Mouse (Mus musculus) c-Kit-negative CD71-positive TER-119-positive erythroid progenitor cells, embryonic 14.5 days (primary cell): ENCODE results near the gene Eif3m.
"Not testable (repeated sequence)": the region's sequence is repeated elsewhere in the genome, so short reads cannot be mapped to it uniquely, and the experiment has no call there.

ENCODE experiments used
- DNase-seq: peaks from one replicate; pipeline ENCODE4 v3.0.0-alpha.2; 2013; ENCODE audit warnings: low read depth, low spot score

Gene Eif3m

DNA sequence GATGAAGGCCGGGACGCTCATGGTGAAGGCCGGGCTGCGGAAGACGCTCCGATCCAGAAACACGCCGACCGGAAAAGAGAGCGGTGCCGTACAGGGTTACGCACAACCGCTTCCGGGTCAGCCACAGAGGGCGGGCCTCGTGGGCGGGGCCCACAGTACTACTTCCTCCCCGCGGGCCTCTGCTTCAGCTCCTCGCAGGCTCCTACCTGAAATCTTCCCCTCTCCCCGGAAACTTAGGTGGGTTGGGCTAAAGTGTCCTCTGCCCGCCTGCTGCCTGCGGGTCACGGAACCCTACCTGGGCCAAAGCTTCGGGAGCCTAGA is at the start of gene Eif3m:
Gene Eif3m (minus strand): TSS at position 114 of the 321 bp plus-strand sequence.
- DNase-seq = peak; percentile 81

- no peak for DNase-seq
Measured at GRCm38 (mm10) chr2:105062741-105063372, 46.0 kb upstream of the Eif3m start.

GRCm38 (mm10) chr2:105058577-105059116 is 41.8 kb upstream of the Eif3m start:
- DNase-seq = no peak

- DNase-seq = no peak
Measured at GRCm38 (mm10) chr2:105055529-105055928, 38.6 kb upstream of the Eif3m start.

DNA sequence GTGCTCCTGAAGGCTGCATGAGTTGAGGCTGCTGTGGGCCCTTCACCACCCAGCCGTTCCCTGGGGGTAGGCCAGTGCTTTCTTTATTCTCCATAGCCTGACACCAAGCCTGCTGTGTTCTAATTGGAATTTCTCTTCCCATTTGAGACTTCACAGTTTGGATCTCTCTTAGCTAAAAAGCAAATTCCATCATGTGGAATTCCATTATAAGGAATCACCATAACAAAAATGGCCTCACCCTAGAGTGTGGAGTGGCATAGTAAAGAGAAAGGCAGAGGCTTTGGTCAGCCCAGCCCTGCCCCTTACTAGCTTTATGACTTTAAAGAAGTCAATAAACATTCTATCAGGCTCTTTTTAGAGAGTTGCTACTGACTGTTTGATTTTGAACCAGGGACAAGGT is 31.4 kb upstream of the Eif3m start:
- no peak for DNase-seq

- no peak for DNase-seq
Measured at GRCm38 (mm10) chr2:105043152-105043551, 26.3 kb upstream of the Eif3m start.

DNA sequence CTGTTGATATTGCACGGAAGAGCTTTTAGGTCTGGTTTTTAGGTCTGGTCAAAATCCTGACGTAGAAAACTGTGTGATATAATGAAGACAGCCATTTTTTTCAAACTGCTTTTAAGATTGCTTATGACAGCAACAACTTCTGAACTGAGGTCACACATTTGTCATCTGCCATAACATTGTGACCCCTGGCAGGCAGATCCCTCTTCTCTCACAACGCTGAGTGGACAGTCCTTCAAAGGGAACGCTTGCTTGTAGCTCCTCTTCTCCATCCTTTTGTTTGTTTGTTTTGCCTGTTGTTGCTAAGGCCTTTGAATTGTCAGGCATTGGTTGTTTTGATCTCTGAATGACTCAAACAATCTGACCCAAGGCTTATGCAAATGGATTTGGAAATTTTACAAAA is 24.0 kb upstream of the Eif3m start:
- no peak for DNase-seq

DNA sequence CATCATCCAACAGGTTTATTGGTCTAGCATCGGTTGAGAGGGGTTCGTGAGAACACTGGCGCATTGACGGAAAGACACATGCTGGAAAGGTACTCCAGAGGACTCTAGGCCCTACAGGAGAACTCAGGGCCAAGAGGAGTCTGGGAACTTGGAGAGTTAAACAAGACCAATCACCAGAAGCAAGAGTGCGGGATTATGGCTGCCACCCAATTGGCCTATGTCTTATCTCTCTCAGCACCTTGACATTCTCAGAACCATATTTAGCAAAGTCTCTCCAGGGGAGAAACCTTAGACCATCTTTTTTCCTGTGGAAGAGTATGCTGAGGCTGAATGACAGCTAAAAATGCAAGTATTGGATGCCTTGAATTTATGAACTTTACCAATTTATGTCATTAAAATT is 22.0 kb upstream of the Eif3m start:
- DNase-seq = no peak

DNA sequence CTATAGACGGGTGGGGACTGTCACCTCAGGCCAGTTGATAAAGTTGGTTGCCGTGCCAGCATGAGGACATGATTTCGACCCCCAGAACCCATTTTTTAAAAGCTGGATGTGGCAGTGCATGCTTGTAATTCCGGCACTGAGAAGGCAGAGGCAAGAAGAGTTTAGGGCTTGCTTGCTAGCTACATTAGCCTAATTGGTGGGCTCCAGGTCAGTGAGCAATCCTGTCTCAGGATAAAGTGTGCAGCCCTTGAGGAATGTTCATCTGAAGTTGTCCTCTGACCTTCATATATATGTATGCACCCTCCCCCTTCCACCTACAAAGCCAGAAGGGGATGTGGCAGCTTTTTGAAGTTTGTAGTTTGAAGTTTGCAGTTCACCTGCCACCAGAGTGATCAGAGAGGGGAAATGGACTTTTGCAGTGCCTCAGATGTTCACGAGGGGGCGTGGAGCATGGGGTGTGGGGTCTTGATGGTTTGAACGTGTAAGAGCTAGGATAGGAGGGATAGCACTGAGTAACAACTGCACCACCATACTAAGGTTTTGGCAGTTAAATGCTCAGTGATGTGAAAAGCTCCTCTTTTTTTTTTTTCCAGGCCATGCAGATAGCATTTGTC is 21.2 kb upstream of the Eif3m start:
- no peak for DNase-seq

DNA sequence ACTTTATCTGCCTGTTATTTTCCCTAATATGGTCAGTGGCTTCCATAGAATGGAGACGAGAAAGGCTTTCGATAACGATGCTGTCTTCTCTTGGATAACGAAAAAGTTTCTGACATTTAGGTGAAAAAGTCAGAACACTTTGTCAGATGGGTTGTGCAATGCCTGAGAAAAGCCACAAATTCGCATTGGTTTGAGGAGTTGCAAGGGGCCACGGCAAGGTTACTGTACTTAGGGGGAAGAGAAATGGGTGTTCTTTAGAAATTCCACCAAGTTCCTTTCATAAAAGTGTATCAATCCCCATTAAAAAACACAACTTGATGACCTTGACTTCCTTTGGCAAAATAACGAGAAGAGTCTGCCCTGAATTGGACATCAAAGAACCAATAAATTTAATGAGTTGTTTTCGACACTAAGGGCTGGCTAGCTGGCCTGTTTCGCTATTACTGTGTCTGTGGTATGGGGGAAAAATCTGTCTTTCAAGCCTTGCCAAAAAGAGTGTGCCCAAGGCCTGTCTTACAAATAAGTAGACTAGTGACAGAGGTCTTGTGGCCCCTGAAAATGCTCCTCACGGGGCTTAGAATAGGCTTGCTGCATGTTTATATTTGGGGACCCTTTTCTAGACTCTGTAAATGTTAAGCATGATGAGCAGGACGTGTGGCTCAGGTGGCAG is 19.7 kb upstream of the Eif3m start:
- DNase-seq = no peak

DNA sequence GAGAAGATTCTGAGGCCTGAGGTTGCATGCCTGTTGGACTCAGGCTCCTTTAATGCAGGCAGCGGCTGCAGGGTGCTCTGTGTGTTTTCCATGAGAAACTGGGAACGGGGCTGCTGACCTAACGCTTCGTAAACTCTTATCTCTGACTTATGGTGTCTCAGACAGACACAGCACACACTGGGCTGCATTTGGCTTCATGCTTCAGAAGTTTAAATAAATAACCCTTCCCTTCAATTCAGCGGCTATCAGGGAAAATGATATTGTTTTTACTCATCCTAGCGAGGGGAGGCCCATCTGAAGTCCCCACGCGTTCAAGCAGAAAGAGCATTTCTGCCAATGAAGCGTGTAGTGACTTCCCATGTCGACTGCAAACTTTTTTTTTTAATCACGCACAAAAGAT is 19.1 kb upstream of the Eif3m start:
- no peak for DNase-seq

DNA sequence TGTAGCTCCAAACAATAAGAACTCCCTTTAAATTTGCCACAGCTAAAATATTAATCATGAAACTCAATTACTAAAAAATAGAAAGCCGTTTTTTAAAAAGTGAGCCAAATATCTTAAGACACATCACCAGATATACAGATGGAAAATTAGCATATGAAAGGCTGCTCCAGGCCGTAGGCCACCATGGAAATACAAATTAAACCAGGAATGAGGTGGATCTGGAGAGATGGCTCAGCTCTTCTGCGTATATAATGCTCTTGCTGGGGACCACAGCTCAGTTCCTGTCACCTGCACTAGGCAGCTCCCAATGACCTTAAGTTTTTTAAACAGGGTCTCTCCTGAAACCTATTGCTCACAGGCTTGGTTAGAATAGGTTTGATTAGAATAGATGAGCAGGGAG is 17.2 kb upstream of the Eif3m start:
- DNase-seq = no peak

DNA sequence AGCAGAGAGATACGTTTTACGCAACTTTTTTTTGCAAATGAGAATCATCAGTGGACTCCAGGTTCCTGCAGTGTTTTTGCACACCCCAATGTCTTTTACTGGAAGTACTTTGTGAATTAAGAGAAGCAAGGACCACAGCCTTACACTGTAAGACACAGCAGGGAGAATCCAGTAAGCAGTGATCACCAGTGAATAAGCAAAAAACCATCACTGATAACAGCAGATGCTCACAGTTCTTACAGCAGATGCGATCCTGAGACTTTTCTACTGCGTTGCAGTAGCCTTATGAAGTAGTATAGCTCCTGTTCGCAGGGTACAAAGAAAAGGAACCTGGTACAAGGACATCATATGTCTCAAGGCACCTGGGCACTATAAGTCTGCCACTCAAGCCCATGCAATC is 13.6 kb upstream of the Eif3m start:
- no peak for DNase-seq

DNA sequence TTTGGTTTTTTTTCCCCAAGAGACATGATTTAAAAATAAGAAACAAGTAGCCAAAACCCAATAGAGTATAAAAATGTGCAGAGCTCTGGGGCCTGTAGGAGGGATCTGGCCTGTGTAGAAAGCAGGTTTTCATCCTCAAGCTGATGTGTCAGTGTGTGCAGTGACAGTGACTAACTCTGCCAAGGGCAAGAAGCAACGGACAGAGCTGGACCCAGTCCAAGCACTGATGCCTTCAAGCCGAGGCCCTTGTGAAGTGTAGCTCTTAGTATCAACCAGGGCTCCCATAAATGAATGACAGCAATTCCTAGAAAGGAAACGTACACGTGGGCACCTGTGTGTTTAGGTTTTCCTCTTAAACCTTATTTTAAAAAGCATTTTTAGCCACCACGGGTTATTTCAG is 11.9 kb upstream of the Eif3m start:
- DNase-seq = no peak

GRCm38 (mm10) chr2:105026950-105027695 is 10.2 kb upstream of the Eif3m start:
- no peak for DNase-seq

DNA sequence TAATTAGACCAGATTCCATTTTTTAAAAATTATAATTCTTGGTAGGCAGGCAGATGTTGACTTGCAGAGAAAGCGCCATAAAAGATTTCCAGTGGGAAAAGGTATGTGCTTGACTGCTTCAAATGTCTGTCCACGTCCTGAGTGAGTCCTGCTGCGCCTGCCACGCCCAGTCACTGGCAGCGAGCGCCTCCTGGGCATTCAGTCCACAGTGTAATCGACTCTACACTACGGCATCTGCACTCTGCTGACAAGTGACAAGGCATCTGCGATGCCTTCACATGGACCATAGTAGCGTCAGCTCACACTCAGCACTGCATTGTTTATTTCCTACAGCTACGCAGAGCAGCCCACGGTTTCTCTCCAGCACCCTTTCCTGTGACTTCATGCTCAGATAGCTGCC is 8.7 kb upstream of the Eif3m start:
- not testable (repeated sequence) for DNase-seq

DNA sequence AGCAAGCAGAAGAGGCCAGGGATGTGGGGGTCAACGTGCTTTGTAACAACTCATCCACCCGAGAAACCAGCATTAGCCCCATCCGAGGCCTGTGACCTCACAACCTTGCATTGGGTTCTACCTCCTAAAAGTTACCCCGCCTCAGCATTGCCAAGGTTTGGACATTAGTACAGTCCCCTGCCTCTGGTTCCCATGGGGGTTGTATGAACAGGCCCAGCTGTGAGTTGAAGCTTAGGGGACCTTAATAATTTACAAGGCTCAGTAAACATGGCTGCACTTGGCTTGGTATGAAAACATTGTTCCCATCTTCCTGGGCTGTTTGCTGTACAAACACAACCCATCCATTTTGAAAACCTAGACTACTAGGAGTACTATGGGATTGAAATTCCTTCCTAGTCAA is 6.9 kb upstream of the Eif3m start:
- no peak for DNase-seq

- DNase-seq = no peak
Measured at GRCm38 (mm10) chr2:105023031-105023615, 6.2 kb upstream of the Eif3m start.

GRCm38 (mm10) chr2:105021836-105022235 is 5.0 kb upstream of the Eif3m start:
- no peak for DNase-seq

GRCm38 (mm10) chr2:105021256-105021655 is 4.4 kb upstream of the Eif3m start:
- no peak for DNase-seq

- no peak for DNase-seq
Measured at GRCm38 (mm10) chr2:105019457-105019856, 2.6 kb upstream of the Eif3m start.

DNA sequence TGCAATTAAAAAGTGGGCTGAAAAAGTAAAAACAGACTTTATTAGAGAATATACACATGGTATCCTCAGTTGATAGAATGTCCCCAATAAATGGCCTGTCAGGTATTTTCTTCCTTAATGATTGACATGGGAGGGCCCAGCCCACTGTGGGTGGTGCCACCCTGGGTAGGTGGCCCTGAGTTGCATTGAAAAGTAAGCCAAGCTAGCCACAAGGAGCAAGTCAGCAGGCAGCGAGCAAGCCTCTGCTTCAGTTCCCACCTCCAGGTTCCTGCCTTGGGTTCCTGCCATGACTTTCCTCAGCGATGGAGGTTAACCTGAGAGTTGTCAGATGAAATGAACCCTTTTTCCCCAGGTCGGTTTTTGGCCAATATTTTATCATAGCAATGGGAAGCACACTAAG is 922 bp upstream of the Eif3m start:
- DNase-seq = no peak
